Mouse (Mus musculus): ENCODE data around the gene Fhl1. TPM values are rescaled to one million over a fixed set of nuclear protein-coding genes. Genes with fewer than 3 reads are reported as not detected.

Fhl1 gene
- total RNA-seq, 4 experiments from 2014 or later: 28.8 to 83.8 (median 43.3) TPM

DNA sequence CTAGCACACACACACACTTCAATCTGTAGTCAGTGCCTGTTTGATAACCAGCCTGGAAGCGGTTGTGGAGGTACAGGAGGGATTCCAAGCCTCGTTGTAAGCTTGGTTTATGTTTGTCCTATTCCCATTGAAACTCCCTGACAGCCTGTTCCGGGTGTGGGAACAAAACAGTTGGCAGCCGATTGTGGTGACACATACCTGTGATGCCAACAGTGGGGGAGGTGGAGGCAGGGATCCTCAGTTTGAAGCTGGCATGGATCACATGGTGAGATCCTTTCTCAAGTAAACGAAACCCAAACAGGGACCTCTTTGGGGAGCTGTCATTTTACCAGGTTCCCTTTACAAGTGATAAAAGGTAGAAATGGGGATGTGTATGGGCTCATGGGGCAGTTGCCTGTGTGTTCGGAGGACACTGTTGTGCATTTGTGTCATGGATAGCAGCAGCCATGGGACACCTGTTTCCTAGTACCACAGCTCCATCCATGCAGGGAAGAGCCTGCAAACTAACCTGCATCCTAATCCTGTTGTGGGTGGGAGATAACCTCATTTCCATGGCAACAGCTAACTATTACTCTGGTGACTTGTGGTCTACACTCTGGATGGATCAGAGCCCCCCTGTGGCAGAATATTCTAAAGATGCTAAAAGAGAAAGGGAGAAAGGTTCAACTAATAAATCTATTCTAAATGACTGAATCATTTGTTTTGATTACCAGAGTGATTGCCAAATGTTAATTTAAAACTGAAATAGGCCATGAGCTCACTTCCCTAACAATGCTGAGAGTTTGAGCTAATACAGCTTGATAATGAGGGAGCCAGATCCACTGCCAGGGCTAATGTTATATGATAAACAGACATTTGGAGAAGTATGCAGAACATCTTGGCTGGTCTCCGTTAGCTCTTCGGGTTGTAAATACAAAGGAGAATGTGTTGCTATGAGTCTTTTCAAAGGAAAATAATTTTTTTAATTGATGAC, 22.0 kb downstream of the Fhl1 start:
- no peak for DNase-seq

GRCm38 (mm10) chrX:56755646-56756045, 24.1 kb downstream of the Fhl1 start:
- peak; percentile 10 for DNase-seq

- no peak for DNase-seq
Measured at GRCm38 (mm10) chrX:56756352-56756751, 24.8 kb downstream of the Fhl1 start.

DNA sequence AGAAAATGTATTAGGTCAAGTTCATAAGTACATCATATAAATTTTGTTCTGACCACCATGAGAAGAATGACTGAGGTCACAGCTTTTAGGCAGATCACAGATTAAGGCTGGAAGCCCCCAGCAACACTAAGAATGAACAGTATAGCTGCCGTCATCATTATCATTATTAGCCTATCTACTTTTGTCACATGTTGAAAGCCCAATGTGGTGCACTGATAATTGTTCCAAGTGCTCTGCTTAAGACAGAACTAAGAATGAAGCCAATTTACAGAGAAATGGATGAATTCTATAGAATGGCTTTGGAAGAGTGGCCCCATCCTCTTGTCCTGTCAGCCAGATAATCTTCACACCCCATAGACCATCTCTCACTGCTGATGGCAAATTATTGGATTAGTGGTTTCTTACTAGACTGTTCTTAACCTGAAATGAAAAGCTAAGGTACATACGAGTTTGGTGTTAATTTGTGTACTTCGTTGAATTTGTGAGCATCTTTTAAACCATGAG, 28.7 kb downstream of the Fhl1 start:
- DNase-seq: no peak

- DNase-seq: no peak
Measured at GRCm38 (mm10) chrX:56769838-56770237, 38.3 kb downstream of the Fhl1 start.

DNA sequence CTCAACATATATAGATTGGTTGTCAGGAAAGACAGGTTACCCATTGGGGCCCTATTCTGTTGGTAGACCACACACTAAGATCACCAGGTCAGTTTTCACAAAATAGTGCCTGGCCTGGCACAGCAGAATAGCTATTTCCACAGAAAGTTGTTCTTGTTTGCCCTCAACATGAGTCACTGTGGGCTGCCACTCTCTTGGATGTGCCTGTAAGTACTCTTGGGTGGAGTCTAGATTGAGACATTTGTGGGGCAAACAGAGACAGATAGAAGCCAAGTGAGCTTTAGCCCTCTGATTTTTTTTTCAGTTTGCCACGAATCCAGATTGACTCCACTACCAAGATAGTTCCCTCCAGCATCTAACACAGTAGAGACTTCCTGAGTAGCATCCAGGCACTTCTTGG, 40.2 kb downstream of the Fhl1 start:
- DNase-seq: no peak

GRCm38 (mm10) chrX:56773329-56773728, 41.7 kb downstream of the Fhl1 start:
- DNase-seq: no peak

DNA sequence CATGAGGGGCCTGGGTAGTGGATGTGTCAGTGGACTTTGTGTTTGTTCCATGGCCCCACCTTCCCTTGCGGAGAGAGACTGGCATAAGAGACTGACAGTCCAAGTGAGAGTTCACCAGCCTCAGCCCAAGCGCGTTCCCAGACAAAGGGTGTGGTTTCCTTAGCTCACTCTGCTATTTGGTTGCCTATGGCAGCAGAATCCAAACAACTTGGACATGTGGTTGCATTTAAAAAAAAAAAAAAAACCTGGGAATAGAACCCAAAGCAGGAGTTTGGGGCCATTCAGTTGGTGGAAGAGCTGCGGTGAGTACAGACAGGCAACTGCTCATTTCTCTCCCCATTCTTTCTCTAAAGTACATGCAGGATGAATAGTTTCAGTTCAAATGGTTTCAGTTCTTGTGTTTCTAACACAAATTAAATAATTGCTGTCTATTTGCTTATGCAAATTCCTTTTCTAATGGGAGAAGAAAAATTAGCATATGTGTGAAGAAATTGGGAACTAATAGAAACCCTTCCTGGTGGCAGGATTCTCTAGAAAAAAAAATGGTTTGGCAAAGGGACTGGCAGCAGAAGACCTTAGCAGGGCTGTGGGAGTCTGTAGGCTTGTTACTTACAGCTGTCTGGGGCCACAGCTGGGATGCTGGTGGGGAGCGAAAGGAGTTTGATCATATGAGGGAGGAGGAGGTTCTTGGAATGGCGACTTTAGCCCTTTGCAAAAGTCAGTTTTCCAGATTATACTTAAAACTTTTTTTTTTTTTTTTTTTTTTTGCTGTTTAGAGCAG, 54.9 kb downstream of the Fhl1 start:
- no peak for DNase-seq

DNA sequence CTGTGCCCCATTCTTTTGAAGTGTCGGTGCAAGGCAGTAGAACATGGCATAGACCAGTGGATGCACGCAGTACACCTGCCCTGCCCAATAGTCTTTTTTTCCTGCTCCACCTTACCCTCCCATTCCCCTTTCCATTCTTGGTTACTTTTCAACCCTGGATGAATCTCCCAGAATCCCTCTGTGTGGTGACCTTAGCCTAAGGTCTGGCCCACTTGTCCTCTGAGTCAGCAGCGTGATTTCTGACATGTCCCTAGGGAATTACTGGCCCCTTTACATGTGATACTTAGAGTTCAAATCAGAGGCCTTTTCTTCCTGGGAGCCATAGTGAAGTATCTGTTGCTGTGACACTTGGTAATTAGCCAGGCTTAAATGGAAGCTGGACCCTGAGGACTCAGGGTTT, 55.9 kb downstream of the Fhl1 start:
- DNase-seq: no peak

DNA sequence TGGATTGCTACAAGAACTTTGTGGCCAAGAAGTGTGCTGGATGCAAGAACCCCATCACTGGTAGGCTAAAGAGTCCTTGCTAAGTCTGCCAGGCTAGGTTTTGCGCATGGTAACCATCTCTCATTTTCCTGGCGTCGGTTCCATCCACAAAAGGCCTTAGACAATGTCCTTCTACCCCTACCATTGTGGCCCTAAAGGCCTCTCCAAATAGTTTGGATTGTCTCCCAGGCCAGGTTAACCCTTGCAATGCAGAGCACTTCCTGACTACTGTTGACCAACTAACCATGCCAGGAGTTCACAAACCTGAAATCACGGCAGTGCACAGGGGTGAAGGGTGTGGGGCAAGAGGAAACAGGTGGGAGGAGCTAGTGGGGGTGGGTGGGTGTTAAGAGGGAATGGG, 59.0 kb downstream of the Fhl1 start:
- no peak for DNase-seq

- DNase-seq: peak; percentile 20
Measured at GRCm38 (mm10) chrX:56791268-56791667, 59.7 kb downstream of the Fhl1 start.

- peak; percentile 0 for DNase-seq
Measured at GRCm38 (mm10) chrX:56821765-56822603, 90.4 kb downstream of the Fhl1 start, which contains the start of gene Map7d3. TSS of gene Map7d3 (minus strand) at chrX:56822326.

- DNase-seq: no peak
Measured at GRCm38 (mm10) chrX:56827492-56827891, 95.9 kb downstream of the Fhl1 start.

- no peak for DNase-seq
Measured at GRCm38 (mm10) chrX:56835842-56836241, 104.3 kb downstream of the Fhl1 start.

DNA sequence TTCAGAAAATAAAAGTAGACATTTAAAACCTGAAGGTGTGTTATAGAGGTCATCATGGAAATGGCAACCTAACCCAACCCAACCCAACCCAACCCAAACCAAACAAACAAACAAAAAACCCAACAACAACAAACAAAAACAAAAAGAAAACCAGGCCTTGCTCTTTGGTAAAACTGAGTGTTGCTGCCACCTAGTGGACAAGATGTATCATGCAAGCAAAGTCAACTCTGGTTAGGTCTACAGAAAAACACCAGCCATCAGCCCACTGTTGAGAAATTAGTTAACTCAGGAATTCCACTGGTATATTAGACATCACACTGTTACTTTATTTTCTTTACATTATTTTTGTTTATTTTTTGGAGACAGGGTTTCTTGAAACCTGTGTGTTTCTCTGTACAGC, 107.8 kb downstream of the Fhl1 start:
- DNase-seq: no peak

GRCm38 (mm10) chrX:56841255-56841654, 109.7 kb downstream of the Fhl1 start:
- DNase-seq: no peak

Other genes with a start within 250 kb of the Fhl1 start
- gene Gm10477, start 207.0 kb upstream of the Fhl1 start, total RNA-seq (2022): not detected
- gene Gm648, start 182.2 kb upstream of the Fhl1 start, total RNA-seq (2022): not detected
- 10 to 100 TPM; 24.8 to 31.3 (median 27.9) TPM for gene Mmgt1, start 133.7 kb upstream of the Fhl1 start, total RNA-seq (2022)
- gene Slc9a6, start 122.0 kb upstream of the Fhl1 start, total RNA-seq (2022): 10 to 100 TPM; 35.6 to 39.1 (median 37.6) TPM
- 1 to 10 TPM in 2 of 4 experiments, under 1 TPM in 2; 0.23 to 2.0 (median 1.0) TPM for gene Map7d3, start 90.5 kb downstream of the Fhl1 start, total RNA-seq (2022)
- gene Adgrg4, start 138.4 kb downstream of the Fhl1 start, total RNA-seq (2022): not detected

Data from adrenal gland, adult 8-10 months (tissue).